In the genomic region with DNA sequence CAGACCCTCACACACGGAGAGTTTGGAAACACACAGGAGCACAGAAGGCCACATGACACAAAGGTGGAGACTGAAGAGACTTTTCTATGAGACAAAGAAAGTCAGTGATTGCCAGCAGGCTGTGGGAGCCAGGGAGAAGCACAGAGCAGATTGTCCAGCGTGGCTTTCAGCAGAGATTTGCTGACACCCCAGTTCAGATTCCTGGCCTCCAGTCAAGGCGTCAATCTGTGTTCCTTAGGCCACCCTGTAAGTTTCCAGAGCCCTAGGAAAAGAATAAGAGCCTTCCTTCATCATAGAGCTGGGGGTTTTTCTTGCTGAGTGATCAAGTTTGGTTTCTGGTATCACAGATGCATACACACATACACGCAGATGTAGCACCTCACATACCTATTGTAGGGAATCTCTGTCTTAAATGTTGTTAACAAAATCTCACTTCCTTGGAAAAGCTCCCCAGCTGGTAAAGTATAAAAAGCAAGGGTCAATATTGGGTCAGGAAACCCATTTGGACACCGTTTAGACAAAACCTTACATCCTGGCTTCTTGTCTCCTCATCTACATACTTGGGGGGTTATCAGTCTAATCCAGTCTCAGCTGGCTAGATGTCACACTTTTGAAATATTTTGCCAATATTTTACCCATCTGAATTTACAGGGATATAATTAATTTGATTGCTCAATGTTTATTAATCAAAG, we compare ENCODE assay signal across 23 mouse cellular contexts. TPM values are rescaled to one million over a fixed set of nuclear protein-coding genes. Genes with fewer than 3 reads are reported as not detected.
DNase-seq lines count a peak whose midpoint lies in the region; ATAC-seq and TF ChIP-seq lines count a peak whose summit lies in the region.
"Had no signal": no experiment of that assay in that cellular context is flagged by ENCODE, and none has a peak within 500 bp of the region (broad histone marks: within the 10 kb centered on the region; RNA-seq: fewer than 3 reads in every experiment).

No protein-coding gene starts in this region.

- no peaks in the 10 kb centered on the region for H3K36me3 ChIP-seq in lung, embryonic 14.5 days (ENCODE audit: insufficient read depth)
- H3K36me3 ChIP-seq: limb, embryonic 12.5 days had no signal

- peak; percentile 72 for ATAC-seq in lung, embryonic 14.5 days (ENCODE audit: insufficient read depth)
- ATAC-seq: forebrain, embryonic 13.5 days had no signal

- WGBS in lung, embryonic 14.5 days = 25% methylated on average over 5 of the region's 5 CpGs

- H3K4me2 ChIP-seq in lung, embryonic 14.5 days = no peak overlapping the region
- H3K4me2 ChIP-seq: forebrain, embryonic 13.5 days; heart, embryonic 11.5 days; limb, embryonic 12.5 days had no signal

- H3K9me3 ChIP-seq in lung, embryonic 14.5 days (ENCODE audit: low read depth, low read length) = no peaks in the 10 kb centered on the region
- H3K9me3 ChIP-seq: forebrain, embryonic 13.5 days; limb, embryonic 12.5 days had no signal

- peak; percentile 49 to 62 for DNase-seq in cerebellum, postnatal 10 days
- no peak for DNase-seq in cerebellum, adult 18-20 months
- peak; percentile 15 for DNase-seq in heart, postnatal 4 days
- no peak for DNase-seq in heart, adult 8-10 months (ENCODE audit: low spot score)
- peak; percentile 85 for DNase-seq in lung, embryonic 14.5 days
- DNase-seq in lung, adult 18-20 months = no peak
- DNase-seq in lung, postnatal 25 days (ENCODE audit: low spot score) = peak; percentile 8
- no peak for DNase-seq in adrenal gland, adult 18-20 months (ENCODE audit: low spot score in 2 of 2)
- DNase-seq: adrenal gland, postnatal 10 days; gastrocnemius, postnatal 25 days; heart, postnatal 36 days; kidney, adult 9 months; layer of hippocampus, postnatal 36 days; right cerebral cortex, adult 18-20 months; spleen, adult 18-20 months; thymus, postnatal 4 days had no signal

- H3K9ac ChIP-seq in lung, embryonic 14.5 days = no peak overlapping the region
- H3K9ac ChIP-seq: forebrain, embryonic 13.5 days; limb, embryonic 12.5 days; liver, embryonic 14.5 days had no signal

- no peak for TF ChIP-seq CTCF in lung, embryonic 14.5 days (IDR thresholded peaks at IDR 0.05; ENCODE audit: low read depth)

- H3K27me3 ChIP-seq in lung, embryonic 14.5 days (ENCODE audit: insufficient read depth, low read length) = 0 out of 2 replicates have a peak, but pooled peaks cover 4% of the 10 kb centered on the region
- H3K27me3 ChIP-seq: forebrain, embryonic 13.5 days; limb, embryonic 12.5 days had no signal

- H3K4me3 ChIP-seq in lung, embryonic 14.5 days (ENCODE audit: low read depth, low read length) = no peak overlapping the region
- H3K4me3 ChIP-seq: forebrain, embryonic 13.5 days; limb, embryonic 12.5 days had no signal

- peaks cover 5% of the 10 kb centered on the region; the same call in 1 of the 2 replicates for H3K4me1 ChIP-seq in lung, embryonic 14.5 days (ENCODE audit: insufficient read depth)

- 0 out of 2 replicates have a peak overlapping the region, but pooled peaks have one; percentile 39 for H3K27ac ChIP-seq in lung, embryonic 14.5 days (ENCODE audit: low read depth)
- H3K27ac ChIP-seq: forebrain, embryonic 13.5 days; limb, embryonic 12.5 days; liver, embryonic 14.5 days had no signal

RNA-seq across cellular contexts. Expression of a gene that starts 58.9 kb away (rescaled TPM):
- total RNA-seq in heart, postnatal 4 days (2021) = not detected
- total RNA-seq in heart, adult 8-10 months (2022) = not detected
- polyA plus RNA-seq in lung, embryonic 14.5 days (2014; fragmentation: Nextera tagmentation; extraction: Ambion mirVana) = not detected in 2 replicates
- total RNA-seq in adrenal gland, adult 18-20 months (2021) = not detected
- total RNA-seq: adrenal gland, postnatal 10 days; gastrocnemius, postnatal 25 days; heart, postnatal 36 days; layer of hippocampus, postnatal 36 days; megakaryocyte-erythroid progenitor cell, adult 5-6 weeks had no signal
- polyA plus RNA-seq: embryonic facial prominence, embryonic 14.5 days; forebrain, embryonic 13.5 days; heart, embryonic 11.5 days; limb, embryonic 12.5 days; liver, embryonic 14.5 days; testis, adult 2 months had no signal

Comparison
In these comparisons a context has a peak if more than half of its experiments do, and no peak if none do; other contexts are left out.
1. DNase-seq: peak in cerebellum, postnatal 10 days (2 of 2), heart, postnatal 4 days (single experiment), lung, embryonic 14.5 days (single experiment) and lung, postnatal 25 days (single experiment); none in cerebellum, adult 18-20 months (0 of 2), heart, adult 8-10 months (single experiment), lung, adult 18-20 months (0 of 2) and adrenal gland, adult 18-20 months (0 of 2).